Mouse (Mus musculus) kidney, postnatal 10 days (tissue): Measurements from ENCODE around the gene Gm38394.
"Not testable (repeated sequence)": the region's sequence is repeated elsewhere in the genome, so short reads cannot be mapped to it uniquely, and the experiment has no call there.

Experiments
- DNase-seq: peaks from one replicate; pipeline ENCODE4 v3.0.0; 2021; ENCODE audit warnings: mixed read lengths

Gm38394 gene

DNA sequence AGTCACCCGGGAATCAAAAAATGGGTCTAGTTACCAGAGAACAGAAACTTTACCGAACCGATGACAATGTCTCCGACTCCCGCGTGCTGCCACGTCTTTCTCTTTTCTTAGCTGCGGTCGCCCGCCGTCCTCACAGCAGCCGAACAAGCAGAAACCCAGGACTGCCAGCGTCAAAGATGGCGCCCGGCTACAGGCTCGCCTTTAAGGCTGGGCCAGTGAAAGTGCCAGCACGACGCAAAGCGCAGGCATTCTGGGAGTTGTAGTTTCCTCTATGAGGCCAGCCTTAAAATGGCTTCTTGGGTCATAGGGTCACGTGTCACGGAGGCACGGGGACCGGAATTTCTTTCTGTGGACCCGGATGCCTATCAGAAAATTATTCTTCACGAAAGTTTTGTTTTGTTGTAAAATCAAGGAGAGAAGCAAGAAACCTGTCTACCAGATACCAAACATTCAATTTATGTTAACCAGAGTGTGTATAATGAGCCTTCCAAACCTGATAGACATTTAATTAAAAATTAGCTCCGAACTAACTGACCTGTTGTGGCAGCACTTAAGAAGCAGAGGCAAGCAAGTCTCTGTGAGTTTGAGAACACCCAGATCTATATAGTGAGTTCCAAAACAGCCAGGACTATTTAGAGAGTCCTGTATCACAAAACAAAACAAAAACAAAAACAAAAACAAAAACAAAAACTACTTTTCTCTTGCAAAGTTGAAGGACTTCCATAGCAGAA, at the start of gene Gm38394:
Gene Gm38394, minus strand, starts transcription at position 116 of the 731 bp plus-strand sequence.
- DNase-seq = peak; percentile 95

DNA sequence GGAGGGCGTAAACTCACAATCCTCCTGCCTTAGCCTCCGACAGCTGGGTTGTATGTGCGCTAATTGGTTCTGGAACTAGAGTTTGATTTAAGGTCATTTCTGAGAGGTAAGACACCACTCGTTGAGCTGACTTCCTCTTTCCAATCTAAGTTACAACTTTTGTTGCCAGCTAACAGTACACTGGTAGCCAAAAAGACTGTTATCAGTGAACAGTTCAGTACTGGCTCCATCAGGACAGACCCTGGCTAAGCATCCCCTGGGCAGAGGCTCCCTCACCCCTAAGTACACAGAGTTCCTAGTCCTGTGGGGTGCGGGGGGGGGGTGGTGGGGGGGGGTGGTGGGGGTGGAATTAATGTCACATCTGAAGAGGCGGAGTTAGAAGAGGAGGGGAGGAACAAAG, 49.8 kb upstream of the Gm38394 start:
- no peak for DNase-seq

DNA sequence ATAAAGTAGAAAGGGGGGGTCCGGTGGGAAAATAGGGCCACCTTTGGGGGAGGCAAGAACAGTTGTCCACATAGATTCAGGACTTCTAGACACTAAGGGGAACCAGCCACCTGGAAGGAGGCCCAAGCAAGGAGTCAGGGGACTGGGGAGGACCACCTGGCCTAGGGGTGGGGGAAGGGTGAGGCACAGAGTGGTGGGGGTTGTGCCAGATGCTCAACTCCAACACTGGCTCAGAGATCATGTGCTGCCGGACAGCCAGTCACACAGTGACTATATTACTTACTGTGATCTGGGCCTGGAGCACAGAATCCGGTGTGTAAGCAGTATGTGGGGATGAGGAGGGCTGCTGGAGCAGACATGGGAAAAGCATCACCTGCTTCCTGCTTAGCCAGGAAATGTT, 48.2 kb upstream of the Gm38394 start:
- DNase-seq = no peak

DNA sequence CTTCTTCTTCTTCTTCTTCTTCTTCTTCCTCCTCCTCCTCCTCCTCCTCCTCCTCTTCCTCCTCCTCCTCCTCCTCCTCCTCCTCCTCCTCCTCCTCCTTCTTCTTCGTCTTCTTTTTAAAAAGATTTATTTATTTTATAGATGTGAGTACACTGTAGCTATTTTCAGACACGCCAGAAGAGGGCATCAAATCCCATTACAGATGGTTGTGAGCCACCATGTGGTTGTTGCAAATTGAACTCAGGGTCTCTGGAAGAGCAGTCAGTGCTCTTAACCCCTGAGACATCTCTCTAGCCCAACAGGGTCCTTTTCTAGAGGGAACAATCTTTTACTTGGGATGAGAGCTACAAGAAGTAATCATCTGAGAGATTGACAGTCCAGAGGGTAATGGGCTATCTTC, 40.7 kb upstream of the Gm38394 start:
- peak; percentile 40 for DNase-seq

DNA sequence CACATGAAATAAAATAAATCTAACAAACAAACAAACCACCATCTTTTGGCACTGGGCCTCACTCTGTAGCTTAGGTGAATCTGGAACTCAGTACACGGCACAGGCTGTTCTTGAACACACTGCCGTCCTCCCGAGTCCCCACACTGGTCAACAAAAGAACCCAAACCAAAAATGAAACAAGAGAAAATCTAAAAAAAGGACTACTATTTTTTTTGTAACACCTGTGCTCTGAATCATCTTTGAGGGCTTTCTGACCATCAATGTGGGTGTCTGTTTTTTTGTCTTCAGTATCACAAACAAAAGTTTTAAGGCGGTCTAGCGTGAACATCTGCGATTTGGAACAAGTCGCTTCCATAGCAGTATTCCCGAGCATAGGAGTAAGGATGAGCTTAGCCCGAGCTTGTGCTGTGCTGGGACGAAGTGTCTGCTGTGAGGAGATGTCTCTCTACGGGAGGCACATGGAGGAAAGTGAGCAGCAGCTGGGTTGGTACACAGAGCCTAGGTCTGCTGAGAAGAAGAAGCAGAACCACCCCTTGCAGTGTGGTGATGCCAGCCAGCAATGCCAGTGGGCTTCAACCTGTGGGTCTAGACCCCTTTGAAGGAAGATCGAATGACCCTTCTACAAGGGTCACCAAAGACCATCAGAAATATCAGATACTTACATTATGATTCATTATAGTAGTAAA, 37.0 kb upstream of the Gm38394 start:
- DNase-seq = no peak

DNA sequence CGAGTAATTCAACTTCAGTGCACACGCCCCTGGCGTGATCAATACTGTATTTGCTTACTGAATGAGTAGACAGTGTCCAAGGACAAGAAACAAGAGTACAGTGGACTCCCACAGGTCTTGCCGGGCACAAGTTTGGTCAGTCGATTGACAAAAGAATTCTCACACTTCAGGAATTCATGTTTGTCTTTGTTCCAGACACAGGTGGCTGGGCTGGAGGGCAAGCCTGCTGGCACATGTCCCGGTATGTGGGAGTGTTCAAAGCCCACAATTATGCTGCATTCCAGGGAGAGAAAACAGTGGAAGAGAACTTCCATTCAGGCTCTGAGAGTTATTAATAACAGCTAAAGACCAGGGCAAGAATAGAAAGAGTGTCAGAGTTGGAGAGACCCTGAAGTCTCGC, 34.8 kb upstream of the Gm38394 start:
- peak; percentile 89 for DNase-seq

DNA sequence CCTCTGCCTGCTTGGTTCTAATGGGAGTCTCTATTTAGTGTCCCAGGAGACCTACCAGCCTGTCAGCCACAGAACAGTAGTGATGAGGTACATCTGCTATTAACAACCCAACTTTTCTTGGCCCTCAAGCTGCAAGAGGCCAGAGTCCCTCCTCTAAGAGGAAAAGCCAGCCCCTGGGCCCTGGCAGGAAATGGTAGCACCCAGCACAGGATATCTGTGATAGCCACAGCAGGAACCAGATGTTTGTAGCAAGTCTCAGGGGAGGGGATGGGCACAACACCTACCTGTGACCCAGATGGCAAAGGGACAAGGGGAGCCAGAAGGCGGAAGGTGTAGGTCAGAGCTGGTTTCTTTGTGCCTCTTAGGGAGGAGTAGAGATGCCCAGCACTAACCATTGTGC, 33.8 kb upstream of the Gm38394 start:
- DNase-seq = peak; percentile 38

DNA sequence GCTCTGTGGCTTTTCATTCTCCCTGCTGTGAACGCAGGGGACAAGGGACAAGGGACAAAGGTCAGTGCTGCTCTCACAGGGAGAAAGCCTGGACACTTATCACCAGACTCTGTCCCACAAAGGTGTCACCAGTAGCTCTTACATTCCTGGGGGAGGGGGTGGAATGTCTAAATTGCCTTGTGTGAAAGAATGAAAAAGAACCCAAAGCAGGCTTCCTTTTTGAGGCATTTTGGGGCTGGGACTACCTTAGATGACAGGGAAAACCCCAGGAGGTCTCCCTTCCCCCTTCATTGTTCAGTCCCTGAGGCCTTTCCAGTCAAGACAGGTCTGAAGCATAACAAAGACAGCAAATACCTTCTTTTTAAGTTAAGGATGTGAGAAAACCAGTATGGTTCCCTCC, 33.2 kb upstream of the Gm38394 start:
- DNase-seq = peak; percentile 30

DNA sequence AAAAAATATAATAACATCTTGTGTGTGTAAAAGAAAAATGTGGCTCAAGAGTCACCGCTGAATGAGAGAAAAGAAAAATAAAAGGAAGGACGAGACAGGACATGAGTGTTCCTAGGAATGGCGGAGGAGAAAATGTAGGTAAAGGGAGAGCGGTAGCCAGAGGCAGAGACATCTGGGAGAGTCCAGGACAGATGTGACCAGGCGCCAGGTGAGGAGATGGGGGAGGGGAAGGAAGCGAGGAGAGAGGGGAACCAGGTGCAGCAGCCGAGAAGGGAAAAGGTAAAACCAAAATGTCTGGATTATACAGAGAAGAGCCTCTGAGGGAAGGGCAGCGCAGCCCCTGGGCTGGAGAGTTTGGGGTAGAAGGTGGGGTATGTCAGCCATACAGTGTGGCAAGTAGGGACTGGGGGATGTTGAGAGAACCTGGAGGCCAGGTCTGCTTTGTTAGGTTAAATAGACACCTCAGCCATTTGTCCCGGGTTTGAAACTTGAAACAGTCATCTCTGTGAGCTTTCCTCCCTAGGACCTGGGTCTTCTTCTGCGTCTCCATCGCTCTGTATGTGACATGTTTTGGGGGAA, 32.5 kb upstream of the Gm38394 start:
- DNase-seq = no peak

DNA sequence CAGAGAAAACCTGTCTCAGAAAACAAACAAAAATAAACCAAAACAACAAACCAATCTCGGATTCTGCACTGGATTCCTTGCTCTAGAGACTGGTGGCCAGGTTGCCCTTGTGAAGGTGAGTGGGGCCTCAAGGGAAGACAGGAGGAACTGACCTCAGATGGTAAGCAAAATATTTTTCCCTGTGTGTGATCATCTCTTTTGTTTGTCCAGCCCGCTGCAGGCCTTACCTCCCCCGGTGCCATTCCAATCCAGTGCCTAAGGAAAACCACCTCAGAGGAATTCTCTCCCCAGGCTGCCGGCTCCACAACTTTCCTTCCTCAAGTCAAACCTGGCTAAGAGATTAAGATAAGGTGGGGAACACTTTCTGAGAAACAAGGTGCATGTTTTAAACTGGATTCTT, 31.1 kb upstream of the Gm38394 start:
- DNase-seq = no peak

DNA sequence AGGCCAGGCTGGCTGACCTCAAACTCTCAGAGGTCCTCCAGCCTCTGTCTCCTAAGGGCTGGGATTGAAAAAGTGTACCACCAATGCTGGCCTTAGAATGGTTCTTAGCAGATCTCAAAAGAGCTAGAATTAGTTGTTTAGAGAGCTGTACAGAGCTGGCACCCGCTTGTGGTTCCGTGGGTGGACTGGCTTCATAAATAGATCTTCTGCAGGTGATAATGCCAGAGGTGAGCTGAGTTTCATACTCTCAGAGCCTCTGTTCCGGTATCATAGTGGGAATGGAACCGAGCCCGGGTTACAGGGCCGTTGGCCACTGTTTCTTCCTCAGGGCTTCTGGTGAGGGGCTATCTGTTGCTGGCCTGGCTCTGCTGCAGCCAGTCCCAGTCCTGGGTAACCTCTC, 29.9 kb upstream of the Gm38394 start:
- DNase-seq = no peak

DNA sequence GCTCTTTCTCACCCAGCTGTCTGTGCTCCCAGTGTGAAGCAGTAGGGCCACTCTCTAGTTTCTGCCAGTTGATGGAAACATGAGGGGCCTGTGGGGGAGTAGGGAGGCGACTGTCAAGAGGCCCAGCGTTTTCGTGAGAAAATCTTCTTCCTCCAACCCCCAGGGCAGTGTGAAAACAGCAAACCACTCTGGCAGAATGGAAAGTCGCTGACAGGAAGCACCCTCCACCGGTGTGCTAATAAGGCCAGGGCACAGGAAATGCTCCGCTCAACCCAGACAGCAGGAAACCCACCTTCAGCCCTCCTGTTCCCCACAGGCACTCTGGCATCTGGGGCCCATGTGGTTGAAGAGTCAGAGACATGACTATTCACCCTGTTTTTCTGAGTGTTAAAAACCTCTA, 28.8 kb upstream of the Gm38394 start, which contains the start of gene Lax1:
Gene Lax1, minus strand, starts transcription at position 212 of the 400 bp plus-strand sequence.
- no peak for DNase-seq

DNA sequence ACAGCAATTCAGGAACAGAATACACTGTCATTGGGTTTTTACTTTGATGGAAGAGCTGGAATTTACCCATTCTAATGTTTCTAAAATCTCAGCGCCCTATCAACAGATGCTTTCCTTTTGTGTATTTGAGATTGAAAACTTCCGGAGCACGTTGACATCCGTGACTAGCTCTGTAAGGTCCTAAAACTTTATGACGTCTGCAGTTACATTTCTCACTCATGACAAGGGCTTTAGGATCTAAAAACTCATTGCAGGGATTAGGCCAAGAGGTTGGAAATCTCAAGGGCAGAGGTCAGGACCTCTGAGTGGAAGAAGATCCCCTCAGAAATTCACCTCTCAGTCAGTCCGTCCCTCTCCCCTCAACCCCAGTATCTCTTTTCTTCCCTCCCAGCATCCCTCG, 27.2 kb upstream of the Gm38394 start:
- no peak for DNase-seq

DNA sequence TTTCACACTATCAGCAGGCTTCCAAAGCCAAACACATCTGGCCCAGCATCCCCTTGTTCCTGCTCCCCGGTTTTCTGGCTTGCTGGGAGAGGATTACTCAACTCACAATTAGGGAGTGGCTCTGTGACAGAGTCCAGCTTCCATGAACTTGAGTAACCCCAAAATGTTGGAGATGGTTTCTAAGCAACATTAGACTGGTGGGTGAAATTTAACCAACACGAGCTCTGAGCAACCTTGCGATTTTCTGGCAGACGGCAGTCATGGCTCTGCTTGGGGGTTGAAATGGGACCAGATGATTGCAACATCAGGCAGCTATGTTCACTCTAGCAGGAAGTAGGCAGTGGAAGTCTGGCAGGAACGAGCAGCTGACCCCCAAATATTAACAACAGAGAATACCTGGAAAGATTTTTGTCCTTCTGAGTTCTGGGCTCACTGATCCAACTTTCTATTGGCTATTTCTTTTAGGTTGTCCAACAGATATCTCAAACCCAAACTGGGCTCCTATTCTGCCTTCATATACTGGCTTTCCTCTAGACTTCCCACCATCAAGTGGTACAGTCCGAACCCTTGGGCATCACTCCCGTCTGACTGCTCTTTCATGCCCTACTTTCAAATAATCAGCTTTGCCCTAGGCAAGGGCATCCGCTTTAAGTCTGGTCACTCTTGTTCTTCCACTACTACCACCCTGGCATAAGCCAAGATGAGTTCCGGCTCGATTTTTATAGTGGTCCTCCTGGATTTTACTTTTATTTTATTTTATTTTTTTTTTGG, 24.8 kb upstream of the Gm38394 start:
- DNase-seq = peak; percentile 54

DNA sequence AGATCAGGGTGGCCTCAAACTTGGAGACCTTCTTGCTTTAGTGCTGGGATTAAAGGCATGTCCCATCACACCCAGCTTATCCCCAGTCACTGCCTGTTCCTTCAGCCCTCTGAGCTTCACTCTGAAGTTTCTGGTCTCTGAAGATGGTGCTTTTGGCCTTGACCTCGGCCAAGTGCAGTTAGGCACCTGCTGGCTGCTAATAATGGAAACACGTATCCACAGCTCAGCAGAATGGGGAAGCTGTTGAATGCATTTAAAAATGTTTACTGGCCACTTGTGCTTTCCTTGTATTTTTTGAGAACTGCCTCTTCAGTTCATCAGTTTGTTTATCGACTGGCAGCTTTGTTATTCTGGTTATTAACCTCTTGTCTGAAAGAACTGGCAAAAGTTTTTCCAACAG, 10.7 kb upstream of the Gm38394 start:
- no peak for DNase-seq

DNA sequence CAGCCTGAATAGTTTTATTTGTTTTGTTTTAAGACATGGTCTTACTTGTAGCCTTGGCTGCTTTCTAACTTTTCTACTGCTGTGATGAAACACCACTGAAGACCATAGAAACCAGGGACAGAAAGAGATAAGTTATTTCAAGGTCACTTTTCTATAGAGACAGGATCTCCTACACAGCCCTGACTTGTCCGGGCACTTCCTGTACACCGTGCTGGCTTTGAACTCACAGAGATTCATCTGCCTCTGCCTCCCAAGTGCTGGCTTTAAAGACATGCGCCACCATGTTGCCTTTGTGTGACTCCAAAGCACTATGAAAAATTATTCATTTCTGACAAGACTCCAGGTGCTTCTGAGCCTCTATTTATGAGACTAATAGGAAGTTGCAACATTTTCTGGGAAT, 10.1 kb upstream of the Gm38394 start:
- DNase-seq = no peak

DNA sequence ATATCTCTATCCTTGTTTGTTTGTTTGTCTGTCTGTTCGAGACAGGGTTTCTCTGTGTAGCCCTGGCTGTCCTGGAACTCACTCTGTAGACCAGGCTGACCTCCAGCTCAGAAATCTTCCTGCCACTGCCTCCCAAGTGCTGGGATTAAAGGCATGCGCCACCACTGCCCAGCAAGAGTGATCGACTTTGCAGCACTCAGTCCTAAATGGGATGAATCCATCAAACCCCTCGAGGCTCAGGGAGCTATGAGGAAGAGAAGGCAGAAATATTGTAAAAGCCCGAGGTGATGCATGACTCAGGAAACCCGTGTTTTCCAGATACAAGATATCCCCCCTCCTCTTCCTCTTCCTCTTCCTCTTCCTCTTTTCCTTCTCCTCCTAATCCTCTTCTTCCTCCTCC, 9.7 kb upstream of the Gm38394 start:
- no peak for DNase-seq

DNA sequence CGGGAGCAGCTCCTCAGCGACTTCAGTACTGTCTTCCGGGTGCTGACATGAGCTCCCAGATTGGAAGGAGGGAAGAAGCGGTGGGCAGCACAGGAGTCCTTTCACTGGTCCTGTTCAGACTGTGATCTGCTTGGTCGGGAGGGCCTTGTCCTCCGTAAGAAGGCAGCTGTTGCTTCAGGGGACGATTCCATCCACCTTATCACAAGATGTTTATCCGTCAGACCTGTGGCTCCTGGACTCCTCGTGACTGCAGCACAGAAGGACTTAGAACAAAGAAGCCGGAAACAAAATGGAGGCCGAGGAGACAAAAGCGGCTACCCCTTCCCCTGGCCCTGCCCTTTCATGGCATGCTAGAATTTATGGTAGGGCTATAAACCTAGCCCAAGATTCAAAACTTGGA, 9.1 kb upstream of the Gm38394 start:
- DNase-seq = no peak

DNA sequence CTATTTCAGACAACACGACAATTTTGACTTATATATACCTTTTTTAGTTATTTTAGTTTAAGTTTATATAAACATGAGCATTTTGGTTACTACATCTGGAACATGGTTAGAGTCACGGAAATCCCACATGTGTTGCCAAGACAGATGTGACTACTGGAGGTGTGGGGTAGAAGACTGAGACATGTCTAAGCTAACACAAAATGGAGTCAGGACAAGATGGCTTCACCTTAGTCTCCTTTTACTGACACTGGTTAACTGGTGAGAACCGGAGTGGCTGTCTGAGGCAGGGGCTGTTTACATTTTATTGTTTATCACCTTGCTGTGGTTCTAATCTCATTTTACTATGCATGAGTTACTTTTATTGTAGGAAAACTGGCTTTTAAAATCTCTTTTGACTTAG, 7.5 kb upstream of the Gm38394 start:
- DNase-seq = no peak

DNA sequence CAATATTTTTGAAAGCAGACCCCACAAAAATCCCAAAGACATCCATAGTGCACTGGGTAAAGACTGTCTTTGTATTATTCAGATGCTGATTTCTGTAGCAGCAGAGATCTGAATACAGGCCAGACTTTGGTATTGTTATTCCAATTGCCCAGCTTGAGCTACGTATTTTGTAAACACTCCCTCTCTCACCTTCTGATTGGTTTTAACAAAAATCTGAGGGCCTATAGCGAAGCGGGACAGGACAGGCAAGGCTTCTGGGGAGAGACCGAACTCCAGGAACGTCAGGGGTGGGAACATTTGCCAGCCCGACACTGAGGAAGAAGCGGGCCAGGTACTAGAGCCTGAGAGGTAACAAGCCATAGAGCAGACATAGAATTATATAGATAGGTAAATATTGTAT, 6.6 kb upstream of the Gm38394 start:
- DNase-seq = no peak

DNA sequence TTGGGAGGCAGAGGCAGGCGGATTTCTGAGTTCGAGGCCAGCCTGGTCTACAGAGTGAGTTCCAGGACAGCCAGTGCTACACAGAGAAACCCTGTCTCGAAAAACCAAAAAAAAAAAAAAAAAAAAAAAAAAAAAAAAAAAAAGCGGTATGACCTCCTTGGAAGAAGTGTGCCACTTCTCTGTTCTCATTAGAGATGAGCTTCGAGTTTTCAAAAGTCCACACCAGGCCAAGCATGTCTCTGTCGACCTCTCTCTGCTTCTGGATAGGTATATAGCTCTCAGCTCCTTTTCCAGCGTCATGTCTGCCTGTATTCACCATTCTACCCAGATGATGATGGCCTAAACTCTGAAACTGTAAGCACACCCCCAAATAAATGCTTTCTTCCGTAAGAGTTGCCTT, 4.6 kb upstream of the Gm38394 start:
- DNase-seq = not testable (repeated sequence)

DNA sequence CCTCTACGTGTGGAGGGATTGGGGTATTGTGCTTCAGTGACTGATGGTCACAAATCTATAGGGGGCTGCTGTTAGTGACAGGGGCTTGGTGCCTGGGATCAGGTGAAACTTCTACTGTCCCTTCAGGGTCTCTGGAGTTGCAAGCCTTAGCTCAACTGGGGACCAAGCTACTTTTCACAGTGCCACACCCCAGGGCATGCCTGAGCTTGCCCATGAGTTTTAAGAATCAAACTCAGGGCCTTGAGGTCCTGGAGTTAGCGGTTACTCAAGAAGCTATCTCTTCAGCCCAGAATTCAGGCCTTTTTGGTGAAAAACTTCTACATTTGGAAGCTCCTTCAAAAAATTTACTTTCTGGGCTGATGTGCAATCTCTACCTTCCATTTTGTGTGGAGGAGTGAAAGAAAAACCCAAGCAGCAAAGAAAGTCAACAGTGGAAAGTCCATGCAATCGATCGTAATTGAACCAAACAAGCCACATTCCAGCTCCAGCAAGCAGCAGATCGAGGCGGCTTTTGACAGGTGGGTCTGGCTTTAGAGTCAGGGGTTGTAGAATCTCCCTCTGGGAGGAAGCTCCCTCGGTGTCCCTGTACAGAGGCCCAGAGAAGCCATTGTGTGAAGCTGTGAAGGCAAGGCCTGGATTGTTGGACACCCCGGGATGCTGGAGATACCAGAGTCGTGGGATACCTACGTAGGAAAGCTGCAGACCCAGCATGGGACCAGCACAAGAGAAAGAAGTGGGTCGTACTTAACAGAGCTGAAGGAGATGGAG, 3.3 kb upstream of the Gm38394 start:
- DNase-seq = no peak

DNA sequence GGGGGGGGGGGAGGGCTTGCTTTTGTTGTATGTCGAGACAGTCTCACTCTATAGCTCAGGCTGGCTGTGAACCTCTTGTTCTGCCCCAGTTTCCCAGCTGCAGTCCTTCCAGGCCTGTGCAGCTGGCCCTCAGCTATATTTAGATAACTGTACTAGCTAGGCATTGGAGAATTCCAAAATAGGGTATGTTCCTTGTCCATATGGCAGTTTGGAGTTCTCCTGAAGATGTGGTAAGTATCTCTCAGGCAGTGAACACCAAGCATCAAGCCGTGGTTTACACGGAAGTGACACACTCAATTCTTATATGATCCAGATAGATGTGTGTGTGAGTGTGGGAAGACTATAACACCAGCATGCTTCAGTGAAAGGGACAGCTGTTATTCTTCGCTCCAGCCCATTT, 2.3 kb upstream of the Gm38394 start:
- no peak for DNase-seq
